Mouse (Mus musculus) myocyte (in vitro differentiated cells): ENCODE data around the gene Myog. TPM values are rescaled to one million over a fixed set of nuclear protein-coding genes. Genes with fewer than 3 reads are reported as not detected.
A peak's percentile ranks its signal among the peaks of the same experiment; 100 is the strongest.
"Not testable (repeated sequence)": the region's sequence is repeated elsewhere in the genome, so short reads cannot be mapped to it uniquely, and the experiment has no call there.

Experiments
- H3K27me3 ChIP-seq: one replicate; pipeline ENCODE4 v1.6.1; 2011; ENCODE audit not compliant: control insufficient read depth, insufficient read depth, insufficient read length
- H3K36me3 ChIP-seq: one replicate; pipeline ENCODE4 v1.6.1; 2011; ENCODE audit not compliant: control insufficient read depth, insufficient read depth
- H3K4me2 ChIP-seq: one replicate; pipeline ENCODE4 v1.6.1; 2011; ENCODE audit warnings: low read depth, control low read depth
- H3K4me3 ChIP-seq: one replicate; pipeline ENCODE4 v1.5.1; 2011; ENCODE audit warnings: mild to moderate bottlenecking, control low read depth, moderate library complexity
- H3K79me2 ChIP-seq: one replicate; pipeline ENCODE4 v1.6.1; 2011; ENCODE audit not compliant: control insufficient read depth, insufficient read depth
- H3ac ChIP-seq: one replicate; pipeline ENCODE4 v1.6.1; 2011; ENCODE audit not compliant: control insufficient read depth, insufficient read length
- CEBPB ChIP-seq: IDR thresholded peaks from 2 replicates; pipeline ENCODE4 v1.6.1; 2011; ENCODE audit warnings: mild to moderate bottlenecking, moderate library complexity; ENCODE audit not compliant: poor library complexity, insufficient read depth, severe bottlenecking
- E2F4 ChIP-seq: IDR thresholded peaks from one replicate; pipeline ENCODE4 v1.6.1; 2011; ENCODE audit warnings: mild to moderate bottlenecking, control low read depth, moderate library complexity; ENCODE audit not compliant: insufficient read depth
- MAX ChIP-seq: IDR thresholded peaks from one replicate; pipeline ENCODE4 v1.6.1; 2011; ENCODE audit warnings: low read depth, mild to moderate bottlenecking, control low read depth
- MYOD1 ChIP-seq, 3 experiments: IDR thresholded peaks; one replicate each; pipeline ENCODE4 v1.6.1; 2011; ENCODE audit warnings: control low read depth in 2 of 3, low read depth in 2 of 3, mild to moderate bottlenecking in 2 of 3, moderate library complexity in 1 of 3; ENCODE audit not compliant: insufficient read length in 2 of 3, control insufficient read depth in 1 of 3
- MYOG ChIP-seq, 3 experiments: IDR thresholded peaks; one replicate each; pipeline ENCODE4 v1.6.1; 2011; ENCODE audit warnings: control low read depth in 2 of 3, low read depth in 2 of 3, mild to moderate bottlenecking in 2 of 3; ENCODE audit not compliant: insufficient read length in 2 of 3, control insufficient read depth in 1 of 3, insufficient read depth in 1 of 3
- POLR2A ChIP-seq: IDR thresholded peaks from one replicate; pipeline ENCODE4 v1.6.1; 2011; ENCODE audit warnings: low read depth, mild to moderate bottlenecking, control low read depth, moderate library complexity; ENCODE audit not compliant: insufficient read length
- POLR2AphosphoS2 ChIP-seq: IDR thresholded peaks from one replicate; pipeline ENCODE4 v1.6.1; 2011; ENCODE audit warnings: low read depth, control low read depth; ENCODE audit not compliant: insufficient read length
- REST ChIP-seq: IDR thresholded peaks from one replicate; pipeline ENCODE4 v1.6.1; 2011; ENCODE audit warnings: mild to moderate bottlenecking, control low read depth, moderate library complexity; ENCODE audit not compliant: insufficient read depth, insufficient read length
- SRF ChIP-seq: IDR thresholded peaks from one replicate; pipeline ENCODE4 v1.6.1; 2011; ENCODE audit warnings: low read depth; ENCODE audit not compliant: control insufficient read depth, insufficient read length
- TCF12 ChIP-seq: IDR thresholded peaks from one replicate; pipeline ENCODE4 v1.6.1; 2011; ENCODE audit warnings: mild to moderate bottlenecking, control low read depth; ENCODE audit not compliant: poor library complexity, insufficient read depth, severe bottlenecking
- TCF3 ChIP-seq: IDR thresholded peaks from one replicate; pipeline ENCODE4 v1.6.1; 2011; ENCODE audit warnings: low read depth, control low read depth; ENCODE audit not compliant: insufficient read length
- USF1 ChIP-seq: IDR thresholded peaks from one replicate; pipeline ENCODE4 v1.6.1; 2011; ENCODE audit warnings: low read depth, mild to moderate bottlenecking, control low read depth, moderate library complexity
- polyA plus RNA-seq: library from polyadenylated mRNA; unstranded; fragments of >200 nt; fragmentation: generic; extraction: Trizol; gene quantifications from one replicate; pipeline ENCODE4 v1.2.1, GENCODE M21; 2012; ENCODE audit warnings: missing spikeins

Gene Myog
- polyA plus RNA-seq, 1 experiment, result 1,426 TPM

DNA sequence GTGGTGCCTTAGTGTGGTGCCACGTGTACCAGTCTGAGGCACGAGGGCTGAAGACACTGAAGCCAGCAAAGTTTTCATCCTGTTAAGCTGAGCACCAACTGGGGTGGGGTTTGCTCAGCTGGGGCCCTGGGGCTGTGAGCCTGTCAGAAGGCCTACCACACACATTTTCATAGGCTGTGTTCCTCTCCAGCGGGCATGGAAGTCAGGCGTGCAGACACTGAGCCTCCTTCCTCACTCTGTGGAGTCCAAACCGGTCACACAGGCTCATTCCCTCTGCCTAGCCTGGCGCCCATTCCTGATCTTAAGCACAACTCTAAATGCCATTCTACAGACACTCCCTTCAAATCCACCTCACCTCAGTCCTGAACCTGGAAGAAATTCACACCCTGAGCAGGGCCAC lies 46.3 kb upstream of the Myog start:
- H3ac ChIP-seq, result no peak overlapping the region
- peak overlapping the region; percentile 4 for H3K4me2 ChIP-seq
- H3K4me3 ChIP-seq, result no peak overlapping the region
- peaks cover 14% of the 10 kb centered on the region for H3K27me3 ChIP-seq
- no peaks in the 10 kb centered on the region for H3K79me2 ChIP-seq
- H3K36me3 ChIP-seq, result no peaks in the 10 kb centered on the region
- TF ChIP-seq MYOG (IDR thresholded peaks at IDR 0.05; ENCODE audit: control insufficient read depth in 1 of 3, insufficient read depth in 1 of 3, insufficient read length in 2 of 3, low read depth in 2 of 3) (peak in 1 of 3 experiments; percentile 3), TCF12 (no peak)

DNA sequence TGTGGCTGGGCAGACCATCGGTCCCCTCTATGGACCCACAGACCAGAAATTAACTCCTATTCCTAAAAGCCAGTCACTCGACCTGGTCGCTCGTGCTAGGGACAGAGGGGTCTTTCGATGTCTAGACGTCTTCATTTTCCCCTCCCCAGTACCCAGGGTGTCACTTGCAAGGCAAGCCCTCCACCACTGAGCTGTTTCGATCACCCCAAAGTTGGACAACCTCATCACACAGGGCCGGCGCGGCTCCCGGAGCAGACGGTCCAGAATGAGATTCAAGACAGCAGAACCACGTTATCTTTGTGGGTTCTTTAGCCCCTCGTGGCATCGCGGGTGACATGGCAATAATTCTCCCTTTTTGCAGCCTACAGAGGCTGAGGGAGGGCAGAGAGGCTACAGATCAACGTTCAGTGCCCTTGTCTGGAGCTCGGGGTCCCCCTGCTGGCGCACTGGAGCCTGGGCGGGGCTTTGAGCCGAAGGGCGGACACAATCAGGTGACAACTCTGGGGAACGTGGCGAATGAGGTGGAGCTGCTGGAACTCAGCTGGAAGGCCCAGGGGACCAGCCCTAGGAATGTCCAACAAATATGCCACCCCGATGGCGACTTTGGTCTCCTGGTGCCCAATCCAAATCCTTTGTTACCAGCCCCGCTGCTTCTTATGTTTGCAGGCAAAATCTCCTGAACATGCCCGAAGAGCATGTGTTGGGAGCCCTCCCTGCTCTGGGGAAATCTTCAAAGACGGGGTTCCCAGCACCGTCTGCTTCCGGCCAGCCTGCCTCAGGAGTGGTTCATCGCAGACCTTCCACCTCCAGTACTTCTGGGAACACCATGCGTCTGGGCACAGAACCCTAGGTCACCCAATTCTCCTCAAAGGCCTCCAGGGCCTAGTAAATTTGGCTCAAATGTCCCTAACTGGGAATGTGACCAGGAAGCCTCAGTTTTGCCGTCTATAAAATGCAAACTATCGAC lies 45.6 kb upstream of the Myog start:
- no peak overlapping the region for H3ac ChIP-seq
- TF ChIP-seq POLR2A (peak; percentile 11), CEBPB (no peak), REST (no peak)
- peaks cover 14% of the 10 kb centered on the region for H3K27me3 ChIP-seq
- H3K36me3 ChIP-seq, result no peaks in the 10 kb centered on the region
- no peak overlapping the region for H3K4me3 ChIP-seq
- H3K4me2 ChIP-seq, result peak overlapping the region; percentile 46
- no peaks in the 10 kb centered on the region for H3K79me2 ChIP-seq

DNA sequence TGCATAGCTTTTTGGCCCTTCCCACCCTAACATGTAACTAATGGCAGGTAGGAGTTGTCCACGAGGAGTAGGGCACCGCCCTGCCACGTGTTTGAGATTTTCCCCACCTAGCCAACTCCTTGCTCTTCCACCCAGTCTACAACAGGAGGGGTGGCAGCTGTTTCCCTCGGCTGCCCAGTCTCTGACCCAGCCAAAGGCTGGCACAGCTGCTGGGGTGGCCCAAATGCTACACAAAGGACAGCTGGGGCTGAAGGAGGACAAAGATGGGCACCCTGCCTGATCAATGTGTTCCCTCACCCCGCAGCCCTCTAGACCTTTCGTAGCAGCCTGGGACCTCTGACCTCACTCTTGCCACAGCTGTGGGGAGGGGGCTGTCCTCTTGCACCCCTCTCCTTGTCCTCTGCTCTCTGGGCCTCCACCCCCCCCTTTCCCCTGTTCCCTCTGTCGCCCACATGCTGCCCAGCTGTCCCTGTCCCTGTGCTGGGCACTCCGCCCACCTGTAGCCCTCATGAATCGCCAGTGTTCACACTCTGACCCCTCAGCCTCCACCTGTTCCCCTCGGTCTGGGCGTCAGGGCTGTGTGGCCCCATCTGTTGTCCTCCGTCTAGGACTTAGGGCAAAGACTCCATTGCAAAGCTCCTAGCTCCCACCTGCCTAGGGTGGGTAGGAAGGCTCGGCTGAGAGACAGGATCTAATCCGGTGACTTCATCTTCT lies 44.6 kb upstream of the Myog start:
- peak overlapping the region; percentile 46 for H3K4me2 ChIP-seq
- no peaks in the 10 kb centered on the region for H3K36me3 ChIP-seq
- H3K27me3 ChIP-seq, result peaks cover 5% of the 10 kb centered on the region
- H3K79me2 ChIP-seq, result no peaks in the 10 kb centered on the region
- no peak overlapping the region for H3K4me3 ChIP-seq
- TF ChIP-seq MYOG (IDR thresholded peaks at IDR 0.05; ENCODE audit: control insufficient read depth in 1 of 3, insufficient read depth in 1 of 3, insufficient read length in 2 of 3, low read depth in 2 of 3) (peak; percentile 93 to 98 (median 95)), TCF12 (peak; percentile 99), MAX (no peak), CEBPB (no peak), E2F4 (no peak), SRF (no peak), TCF3 (peak; percentile 96), USF1 (no peak), MYOD1 (IDR thresholded peaks at IDR 0.05; ENCODE audit: control insufficient read depth in 1 of 3, insufficient read length in 2 of 3, low read depth in 2 of 3) (peak; percentile 95 to 98 (median 97)), POLR2AphosphoS2 (no peak)
- no peak overlapping the region for H3ac ChIP-seq

DNA sequence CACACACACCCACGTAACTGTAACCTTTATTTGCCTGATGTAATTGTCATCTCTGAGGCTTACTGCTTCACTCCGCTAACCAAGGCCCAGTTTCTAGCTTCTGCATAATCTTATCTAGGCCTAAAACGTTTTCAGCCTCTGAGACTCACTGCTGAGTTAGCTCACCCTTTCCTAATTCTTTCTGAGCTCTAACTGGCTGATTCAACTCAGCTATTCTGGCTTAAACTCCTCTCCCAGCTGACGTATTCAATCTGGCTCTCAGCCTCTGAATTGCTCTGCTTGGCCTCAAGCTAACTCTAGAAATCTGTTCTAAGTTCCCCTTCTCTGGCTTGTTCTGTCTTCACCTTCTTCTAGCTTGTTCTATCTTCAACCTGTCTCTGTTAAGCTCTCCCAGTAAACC lies 43.2 kb upstream of the Myog start:
- Histone ChIP-seq H3K36me3 (no peaks in the 10 kb centered on the region), H3K79me2 (no peaks in the 10 kb centered on the region), H3K4me3 (no peak overlapping the region), H3K4me2 (no peak overlapping the region), H3K27me3 (peaks cover 1% of the 10 kb centered on the region), H3ac (no peak overlapping the region)
- no peak for TF ChIP-seq POLR2AphosphoS2
- no peak for TF ChIP-seq MAX
- TF ChIP-seq MYOG (IDR thresholded peaks at IDR 0.05; ENCODE audit: control insufficient read depth in 1 of 3, insufficient read depth in 1 of 3, insufficient read length in 2 of 3, low read depth in 2 of 3), result no peak
- TF ChIP-seq E2F4, result no peak
- TF ChIP-seq USF1, result no peak
- TF ChIP-seq TCF3, result no peak

DNA sequence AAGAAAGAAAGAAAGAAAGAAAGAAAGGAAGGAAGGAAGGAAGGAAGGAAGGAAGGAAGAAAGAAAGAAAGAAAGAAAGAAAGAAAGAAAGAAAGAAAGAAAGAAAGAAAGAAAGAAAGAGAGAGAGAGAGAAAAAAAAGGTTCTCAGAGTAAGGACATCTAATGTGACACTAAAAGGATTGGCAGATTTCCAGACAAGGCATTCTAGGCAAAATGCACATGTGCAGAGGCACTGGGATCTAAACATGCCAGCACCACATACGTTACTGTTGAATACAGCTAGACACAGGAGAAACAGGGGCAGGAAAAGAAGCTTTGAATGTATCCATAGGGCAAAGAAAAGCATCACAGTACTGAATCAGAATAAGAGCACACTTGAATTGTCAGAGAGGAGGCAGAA lies 40.1 kb upstream of the Myog start:
- H3K27me3 ChIP-seq, H3K79me2 ChIP-seq, H3K36me3 ChIP-seq, H3K4me2 ChIP-seq, H3K4me3 ChIP-seq, H3ac ChIP-seq: not testable (repeated sequence)
